Mouse (Mus musculus) kidney, adult 11 months (tissue): ENCODE results near the gene Draxin.
"Not testable (repeated sequence)": the region's sequence is repeated elsewhere in the genome, so short reads cannot be mapped to it uniquely, and the experiment has no call there.

Source experiments
- DNase-seq: peaks from one replicate; pipeline ENCODE4 v3.0.0; 2022

Gene Draxin

DNA sequence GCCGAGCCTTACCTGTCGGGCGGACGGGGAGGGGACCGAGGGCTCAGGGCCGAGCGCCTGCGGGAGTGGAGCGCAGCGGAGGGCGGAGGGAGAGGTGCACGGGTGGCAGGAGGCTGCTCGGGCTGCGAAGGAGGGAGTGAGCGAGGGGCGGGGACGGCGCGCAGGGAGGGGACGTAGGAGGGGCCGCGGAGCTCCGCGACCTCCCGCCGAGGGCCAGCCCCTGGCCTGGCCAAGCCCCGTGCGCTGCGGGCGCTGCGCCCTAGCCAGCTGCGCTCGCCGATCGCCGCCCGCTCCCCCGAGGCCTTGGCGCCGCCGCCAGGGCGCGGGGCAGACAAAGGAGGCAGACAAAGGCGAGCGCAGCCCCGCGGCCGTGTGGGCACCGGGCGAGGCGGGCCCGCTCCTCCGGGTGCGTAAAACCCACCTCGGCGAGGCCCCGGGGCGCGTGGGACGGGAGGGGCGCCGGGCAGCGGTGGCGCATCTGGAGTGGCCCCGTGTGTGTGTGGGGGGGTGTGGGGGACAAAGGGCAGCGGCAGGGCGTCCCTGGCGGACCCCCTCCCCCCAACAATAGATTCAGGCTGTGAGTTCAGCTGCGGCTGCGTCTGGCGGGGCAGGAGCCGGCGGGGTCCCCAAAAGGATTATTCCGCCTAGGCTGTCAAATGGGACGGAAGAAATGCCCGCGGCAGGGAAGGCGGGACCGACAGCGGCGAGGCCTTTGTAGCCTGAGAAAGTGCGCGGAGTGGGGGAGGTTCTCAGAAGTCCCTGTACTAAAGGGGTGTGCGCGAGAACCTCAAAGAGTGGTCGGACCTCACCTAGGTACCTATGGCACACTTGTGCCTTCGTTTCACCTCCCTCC, at the start of gene Draxin:
Gene Draxin (minus strand): TSS at position 138 of the 853 bp plus-strand sequence.
- DNase-seq, result no peak

DNA sequence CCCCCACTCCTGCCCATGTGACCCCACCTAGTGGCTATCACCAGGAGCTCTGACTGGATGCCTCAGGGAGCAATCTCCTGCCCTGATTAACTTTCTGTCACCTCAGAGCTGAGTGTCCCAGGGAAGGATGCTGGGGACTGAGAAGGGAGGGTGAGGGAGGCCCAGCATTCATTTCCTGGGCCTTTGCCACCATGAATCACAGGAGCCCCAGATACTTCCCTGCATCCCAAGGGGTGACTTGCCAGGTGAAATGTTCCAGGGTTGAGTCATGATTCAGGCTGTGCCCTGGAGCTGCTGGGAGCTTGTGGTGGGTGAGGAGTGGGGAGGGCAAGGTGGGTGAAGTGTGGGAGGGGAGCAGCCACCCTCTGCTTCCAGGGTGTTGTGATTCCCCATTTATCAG, 47.2 kb upstream of the Draxin start:
- DNase-seq, result no peak

DNA sequence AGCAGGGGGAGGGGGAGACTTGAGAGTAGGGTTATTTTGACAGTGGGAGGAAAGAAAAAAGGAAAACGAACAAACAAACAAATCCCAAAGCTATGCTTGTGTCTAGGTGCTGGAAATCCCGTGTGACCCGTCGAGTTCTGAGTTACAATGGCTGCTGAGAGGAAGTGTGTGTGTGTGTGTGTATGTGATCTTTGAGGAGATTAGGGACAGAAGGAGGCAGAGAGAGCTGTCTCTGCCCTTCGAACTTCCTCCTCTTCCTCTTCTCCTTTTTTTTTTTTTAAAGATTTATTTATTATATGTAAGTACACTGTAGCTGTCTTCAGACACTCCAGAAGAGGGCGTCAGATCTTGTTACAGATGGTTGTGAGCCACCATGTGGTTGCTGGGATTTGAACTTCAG, 46.1 kb upstream of the Draxin start:
- DNase-seq, result not testable (repeated sequence)

DNA sequence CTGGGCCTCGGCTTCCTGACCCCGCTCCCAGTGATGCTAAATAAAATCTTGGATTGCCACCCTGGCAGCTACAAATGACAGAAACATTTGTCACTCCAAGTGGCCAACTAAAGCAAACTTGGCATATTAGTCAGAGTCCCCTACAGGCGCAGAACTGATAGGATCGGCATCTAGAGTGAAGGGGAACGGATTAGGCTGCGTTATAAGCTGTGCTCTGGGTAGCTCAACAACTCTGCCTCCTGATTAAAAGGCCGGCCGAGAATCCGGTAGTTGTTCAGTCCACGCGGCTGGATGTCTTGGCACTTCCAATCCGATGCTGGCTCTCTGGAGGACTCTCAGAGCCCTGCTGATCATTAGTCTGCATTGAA, 44.0 kb upstream of the Draxin start:
- DNase-seq, result no peak

DNA sequence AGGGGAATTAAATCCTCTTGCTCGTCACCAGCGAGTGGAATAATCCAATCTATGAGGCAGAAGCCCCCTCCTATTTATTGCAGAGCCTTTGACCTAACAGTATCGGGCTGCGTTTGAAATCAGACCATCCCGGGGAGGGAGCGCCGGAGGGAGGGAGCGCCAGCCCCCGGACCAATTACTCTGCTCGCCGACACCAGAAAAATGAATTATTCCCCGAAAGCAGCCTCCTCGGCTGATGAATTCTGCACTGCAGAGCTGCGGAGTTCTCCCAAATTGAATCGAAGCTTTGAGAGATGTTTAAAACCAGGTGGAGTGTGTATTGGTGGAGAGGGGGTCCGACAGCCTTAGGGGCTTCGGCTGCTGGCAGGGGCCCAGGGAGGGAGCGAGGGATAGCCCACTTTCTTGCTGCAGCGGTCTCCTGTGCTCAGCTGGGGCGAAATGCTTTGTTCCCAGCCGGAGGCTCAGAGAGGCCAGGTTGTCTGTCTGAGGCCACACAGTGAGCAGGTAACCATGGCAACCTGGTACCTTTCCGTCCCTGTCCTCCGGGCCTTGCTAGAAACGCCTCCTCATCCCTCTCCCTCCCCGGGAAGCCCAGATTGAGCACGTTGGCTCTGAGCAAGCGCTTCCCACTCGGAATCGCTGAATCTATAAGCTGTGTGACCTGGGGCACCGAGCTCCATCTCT, 43.5 kb upstream of the Draxin start:
- DNase-seq, result no peak

DNA sequence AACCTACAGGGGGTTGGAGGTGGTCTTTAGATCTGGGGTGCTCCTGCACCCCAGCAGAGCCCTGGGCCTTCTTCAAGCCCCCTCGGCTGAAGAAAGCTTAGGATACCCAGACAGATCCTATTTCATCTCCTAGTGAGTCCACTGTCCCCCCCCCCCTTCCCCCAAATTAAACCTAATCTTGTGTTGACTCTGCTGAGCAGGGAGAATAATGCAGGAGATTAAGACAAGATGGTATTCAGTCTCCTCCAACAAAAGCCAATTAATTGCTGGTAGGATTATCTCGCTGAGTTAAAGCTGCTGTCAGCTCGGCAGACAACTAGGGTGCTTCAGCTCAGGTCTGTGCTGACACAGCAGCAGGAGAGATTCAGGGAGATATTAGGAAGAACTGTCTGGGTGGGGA, 40.8 kb upstream of the Draxin start:
- no peak for DNase-seq

DNA sequence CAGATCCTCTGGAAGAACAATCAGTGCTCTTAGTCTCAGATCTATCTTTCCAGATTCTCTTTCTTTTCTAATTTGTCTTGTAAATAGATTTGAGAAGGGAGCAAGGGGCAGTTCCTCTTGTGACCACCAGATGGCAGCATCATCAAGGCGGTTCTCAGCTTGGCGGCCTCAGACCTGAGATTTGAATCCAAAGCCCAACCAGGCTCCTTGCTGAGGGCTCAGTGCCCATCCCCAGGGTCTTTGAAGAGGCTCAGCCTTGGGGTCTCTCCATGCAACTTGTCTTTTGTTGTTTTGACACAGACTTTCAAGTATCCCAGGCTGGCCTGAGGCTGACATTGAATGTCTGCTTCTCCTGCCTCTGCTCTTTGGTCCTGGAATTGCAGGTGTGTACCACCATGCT, 40.3 kb upstream of the Draxin start:
- DNase-seq, result peak; percentile 23

DNA sequence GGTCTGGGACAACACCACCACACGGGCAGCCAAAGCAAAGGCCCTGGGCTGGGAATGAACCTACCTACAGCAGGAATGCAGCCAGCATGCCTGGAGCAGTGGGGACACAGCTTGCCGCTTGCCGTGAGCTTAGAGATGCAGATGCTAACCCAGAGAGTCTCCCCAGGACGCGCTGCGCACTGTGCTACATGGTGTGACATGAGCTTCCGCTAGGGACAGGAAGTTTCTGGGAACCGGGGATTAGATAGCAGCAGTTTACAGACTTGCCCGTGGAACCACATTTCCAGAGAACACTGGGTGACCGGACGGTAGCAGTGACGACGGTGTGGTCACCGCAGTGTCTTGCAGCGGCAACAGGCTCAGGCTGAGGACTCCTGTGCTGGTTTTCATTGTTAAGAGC, 39.1 kb upstream of the Draxin start:
- no peak for DNase-seq

DNA sequence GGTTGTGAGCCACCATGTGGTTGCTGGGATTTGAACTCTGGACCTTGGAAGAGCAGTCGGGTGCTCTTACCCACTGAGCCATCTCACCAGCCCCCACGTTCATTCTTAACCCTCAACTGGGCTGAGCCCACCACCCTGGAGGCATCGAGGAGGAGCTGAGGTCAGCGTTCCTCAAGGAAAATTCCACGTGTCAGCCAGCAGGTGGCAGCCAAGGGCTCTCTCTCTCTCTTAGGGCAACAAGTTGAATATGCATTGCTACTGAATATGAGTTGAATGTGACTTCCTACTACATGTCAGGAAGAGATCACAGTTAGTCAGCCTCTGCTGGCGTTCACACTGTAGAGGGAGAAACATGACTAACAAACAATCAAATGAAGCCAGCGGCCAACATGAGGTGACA, 37.8 kb upstream of the Draxin start:
- no peak for DNase-seq

DNA sequence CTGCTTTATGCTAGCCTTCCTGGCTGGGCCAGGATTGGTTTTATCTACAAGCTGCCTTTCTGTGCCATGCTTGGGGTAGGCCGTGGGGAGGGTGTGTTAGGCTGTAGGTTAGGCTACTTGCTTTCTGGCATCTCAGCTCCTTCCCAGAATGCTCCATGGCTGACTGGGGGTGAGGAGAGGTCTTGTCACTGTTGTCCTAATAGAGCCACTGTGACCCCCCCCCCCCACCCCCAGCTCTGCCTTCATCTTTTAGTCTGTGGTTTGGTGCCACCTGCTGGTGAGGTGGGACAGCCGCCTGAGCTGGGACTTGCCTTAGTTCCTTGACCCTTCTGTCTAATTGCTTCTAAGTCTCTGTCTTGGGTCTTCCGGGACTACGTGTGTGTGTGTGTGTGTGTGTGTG, 36.5 kb upstream of the Draxin start:
- peak; percentile 51 for DNase-seq

DNA sequence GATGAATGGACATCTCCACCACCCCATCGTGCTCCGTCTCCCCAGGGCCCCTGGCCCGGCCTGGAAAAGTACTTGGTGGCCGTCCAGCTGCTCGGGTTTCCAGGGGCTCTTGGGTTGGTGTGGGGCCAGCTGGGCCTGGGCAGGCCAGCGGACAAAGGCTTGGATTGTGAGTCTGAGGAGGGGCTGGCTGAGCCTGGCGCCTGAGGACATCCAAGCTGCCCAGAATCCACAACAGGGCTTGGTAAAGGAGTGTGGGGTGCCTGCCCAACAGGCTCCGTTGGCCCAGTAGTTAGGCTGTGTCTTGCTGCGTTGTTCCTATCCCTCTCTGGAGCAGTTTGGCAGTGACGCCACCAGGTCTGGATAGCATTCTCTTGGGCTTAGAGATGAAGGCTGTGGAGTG, 35.9 kb upstream of the Draxin start:
- no peak for DNase-seq

DNA sequence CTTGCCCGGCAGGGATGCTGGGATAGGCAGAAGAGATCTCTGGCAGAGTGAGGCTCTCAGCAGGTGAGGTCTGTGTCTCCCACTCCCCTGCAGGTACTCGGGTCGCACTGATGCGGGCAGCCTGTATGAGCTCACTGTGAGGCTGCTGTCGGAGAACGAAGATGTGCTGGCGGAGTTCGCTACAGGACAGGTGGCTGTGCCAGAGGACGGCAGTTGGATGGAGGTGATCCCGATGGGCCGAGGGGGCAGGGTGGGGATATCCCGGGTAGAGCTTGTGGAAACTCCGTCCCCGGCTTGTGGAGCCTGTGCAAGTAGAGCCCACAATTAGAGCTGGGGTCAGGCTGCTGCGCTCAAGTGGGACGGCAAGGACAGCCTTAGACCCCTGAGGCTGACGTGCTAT, 35.1 kb upstream of the Draxin start:
- DNase-seq, result no peak

DNA sequence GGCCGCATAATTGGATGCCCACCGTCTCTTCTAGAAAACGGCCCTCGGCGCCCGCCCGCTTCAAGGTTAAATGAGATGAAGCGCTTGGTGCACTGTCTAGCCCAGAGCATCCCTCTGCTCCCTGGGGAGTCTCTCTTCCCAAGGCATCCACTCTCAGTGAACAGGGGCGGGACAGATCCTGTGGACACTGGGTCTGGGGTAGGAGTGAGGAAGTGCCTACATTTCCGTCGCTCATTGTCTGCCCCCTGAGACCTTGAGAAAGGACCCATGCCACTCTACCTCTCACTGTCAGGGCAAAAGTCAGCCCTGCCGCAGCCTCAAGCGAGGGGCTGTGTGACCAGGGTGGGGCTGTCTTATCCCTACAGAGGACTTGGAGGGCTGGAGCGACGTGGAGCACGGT, 34.0 kb upstream of the Draxin start:
- no peak for DNase-seq

DNA sequence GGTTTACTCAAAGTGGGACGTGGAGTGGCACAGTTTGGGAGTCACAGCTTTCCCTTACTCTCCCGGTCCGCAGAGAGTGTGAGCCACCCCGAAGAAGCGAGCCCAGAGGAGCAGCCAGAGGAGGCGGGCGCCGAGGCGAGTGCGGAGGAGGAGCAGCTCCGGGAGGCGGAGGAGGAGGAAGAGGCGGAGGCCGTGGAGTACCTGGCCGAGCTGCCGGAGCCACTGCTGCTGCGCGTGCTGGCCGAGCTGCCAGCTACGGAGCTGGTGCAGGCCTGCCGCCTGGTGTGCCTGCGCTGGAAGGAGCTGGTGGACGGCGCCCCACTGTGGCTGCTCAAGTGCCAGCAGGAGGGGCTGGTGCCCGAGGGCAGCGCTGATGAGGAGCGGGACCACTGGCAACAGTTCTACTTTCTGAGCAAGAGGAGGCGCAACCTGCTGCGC, 33.5 kb upstream of the Draxin start:
- peak; percentile 88 for DNase-seq

DNA sequence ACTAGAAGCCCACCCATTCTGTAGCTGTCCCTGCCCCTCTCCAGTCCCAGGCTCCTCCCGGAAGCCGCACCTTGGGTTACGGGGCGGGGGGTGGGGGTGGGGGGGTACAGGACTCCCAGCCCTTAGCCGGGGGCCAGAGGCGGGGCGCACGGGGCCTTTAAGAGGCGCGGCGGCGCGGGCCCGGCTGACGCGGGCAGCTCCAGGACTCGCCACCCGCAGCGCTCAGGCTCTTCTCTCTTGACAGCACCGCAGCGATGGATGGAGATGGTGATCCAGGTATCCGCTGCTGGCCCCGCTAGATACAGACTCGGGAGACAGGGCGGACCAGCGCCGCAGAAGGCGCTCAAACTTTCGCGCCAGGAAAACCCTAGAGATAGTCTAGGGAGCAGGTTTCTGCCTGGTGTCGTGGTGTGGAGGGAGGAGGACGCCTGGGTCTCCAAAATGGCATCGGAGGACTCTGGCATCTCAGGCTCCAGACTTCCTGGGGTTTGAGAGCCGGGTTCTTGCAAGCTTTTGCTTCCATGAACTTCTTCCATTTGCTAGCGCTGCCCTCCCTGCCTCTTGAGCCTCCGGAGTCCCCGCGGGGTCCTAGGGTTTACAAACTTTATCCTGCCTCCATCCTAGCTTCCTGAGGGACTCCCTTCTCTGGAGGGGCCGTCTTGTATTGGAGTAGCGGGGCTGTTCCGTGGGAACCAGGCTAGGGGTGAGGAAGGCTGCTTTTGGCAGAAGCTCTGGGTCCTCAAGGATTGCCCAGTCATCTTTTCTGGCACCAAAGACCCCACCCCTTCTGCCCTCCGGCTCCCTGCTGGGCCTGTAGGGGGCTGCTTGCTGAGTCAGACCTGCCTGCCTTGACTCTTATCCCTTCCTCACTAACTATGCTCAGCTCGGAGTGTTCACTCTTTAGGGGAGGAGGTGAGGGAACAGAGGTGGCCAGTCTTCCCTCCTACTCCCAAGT, 30.2 kb upstream of the Draxin start, which contains the start of the genes Fbxo44 and Fbxo2:
Gene Fbxo44 (minus strand): TSS at position 47 of the 955 bp plus-strand sequence.
Gene Fbxo2 (plus strand): TSS at position 186 of the 955 bp plus-strand sequence.
- no peak for DNase-seq

DNA sequence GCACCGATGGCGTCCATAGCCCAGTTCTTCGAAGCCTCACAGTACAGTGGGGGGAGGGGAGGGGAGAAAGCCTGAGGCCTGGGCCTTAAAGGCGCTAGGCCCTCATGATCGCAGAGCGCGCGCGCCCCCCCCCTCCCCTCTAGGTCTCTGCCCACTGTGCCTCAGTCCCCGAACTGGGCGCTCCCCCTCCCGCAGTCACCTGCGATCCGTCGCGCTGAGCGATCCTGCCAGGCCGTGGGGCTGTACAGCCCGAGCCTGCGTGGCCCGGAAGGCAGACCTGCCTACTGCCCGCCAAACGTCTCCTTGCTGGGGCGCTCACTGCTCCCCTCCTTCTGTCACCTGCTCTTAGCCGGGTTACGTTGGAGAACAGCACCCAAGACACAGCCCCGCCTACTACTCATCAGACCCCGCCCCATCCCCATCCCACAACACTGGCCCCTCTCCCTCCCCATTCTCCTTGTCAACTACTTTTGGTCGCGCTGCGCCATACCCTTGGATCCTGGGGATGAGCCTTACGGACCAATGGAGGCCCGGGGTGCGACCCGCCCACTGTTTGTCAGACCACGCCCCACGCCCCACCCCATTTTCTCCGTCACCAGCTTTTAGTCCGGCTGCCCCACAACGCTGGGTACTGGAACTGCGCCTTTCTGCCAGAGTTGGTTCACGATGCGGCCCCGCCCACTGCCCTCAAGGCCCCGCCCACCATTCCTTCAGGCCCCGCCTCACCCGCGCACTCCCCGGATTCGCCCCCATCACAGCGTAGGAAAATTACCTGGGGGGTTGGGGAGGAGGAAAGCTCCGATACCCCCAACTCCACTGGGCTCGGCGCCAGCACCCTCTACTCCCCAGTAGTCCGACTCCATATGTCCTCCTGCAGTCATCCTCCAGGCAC, 29.3 kb upstream of the Draxin start:
- DNase-seq, result peak; percentile 97

DNA sequence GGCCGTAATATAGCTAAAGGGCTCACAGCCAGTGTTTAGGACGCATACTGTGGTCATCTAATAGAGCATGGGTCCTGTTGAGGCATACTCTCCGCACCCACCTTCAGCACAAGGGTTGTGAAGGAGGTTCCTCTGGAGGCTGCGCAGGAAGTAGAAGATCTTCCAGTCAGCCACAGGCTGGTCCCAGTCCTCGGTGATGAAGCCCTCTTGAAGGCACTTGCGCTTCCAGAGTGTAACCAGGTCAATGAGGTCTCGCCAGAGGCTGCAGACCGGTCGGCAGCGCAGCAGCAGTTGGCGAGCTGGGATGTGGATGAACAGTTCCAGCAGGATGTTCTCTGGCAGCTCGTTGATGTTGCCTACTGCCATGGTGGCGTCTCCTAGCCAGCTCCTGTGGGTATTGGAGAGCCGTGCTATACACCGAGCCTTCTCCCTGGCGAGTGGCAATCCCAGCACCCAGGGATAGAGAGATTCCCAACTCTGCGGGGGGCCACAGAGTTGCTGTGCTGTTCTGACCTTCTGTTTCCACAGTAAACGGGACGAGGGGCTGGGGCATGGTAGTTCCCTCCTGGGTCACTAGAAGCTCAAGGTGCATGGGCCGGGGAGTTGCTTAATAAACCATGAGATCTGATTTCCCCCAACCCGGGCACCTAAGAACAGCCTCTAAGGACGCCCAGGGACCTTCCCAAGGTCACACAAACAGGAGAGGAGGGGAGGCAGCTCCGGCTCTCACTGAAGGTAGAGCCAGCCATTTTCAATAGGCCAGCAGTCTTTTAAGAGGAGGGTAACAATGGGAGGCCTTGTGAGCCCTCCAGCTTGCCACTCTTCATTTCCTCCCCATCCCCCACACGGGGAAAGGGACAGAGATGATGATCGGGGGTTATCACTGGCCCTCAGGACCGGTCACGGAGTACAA, 28.2 kb upstream of the Draxin start:
- peak; percentile 45 for DNase-seq

DNA sequence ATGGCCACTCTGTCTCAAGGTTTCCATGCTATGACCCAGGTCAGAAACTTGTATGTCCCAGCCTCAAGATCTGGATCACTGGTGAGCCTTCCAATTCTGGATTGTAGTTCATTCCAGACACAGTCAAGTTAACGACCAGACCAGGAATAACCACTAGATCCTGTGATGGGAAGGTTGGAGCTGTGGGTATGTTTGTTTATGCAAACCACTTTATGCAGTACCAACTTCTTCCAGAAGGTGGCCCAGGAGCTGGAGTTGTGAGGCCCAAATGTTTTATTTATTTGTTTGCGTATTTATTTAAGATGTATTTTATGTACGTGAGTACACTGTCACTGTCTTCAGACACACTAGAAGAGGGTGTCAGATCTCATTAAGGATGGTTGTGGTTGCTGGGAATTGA, 24.5 kb upstream of the Draxin start:
- peak; percentile 12 for DNase-seq

DNA sequence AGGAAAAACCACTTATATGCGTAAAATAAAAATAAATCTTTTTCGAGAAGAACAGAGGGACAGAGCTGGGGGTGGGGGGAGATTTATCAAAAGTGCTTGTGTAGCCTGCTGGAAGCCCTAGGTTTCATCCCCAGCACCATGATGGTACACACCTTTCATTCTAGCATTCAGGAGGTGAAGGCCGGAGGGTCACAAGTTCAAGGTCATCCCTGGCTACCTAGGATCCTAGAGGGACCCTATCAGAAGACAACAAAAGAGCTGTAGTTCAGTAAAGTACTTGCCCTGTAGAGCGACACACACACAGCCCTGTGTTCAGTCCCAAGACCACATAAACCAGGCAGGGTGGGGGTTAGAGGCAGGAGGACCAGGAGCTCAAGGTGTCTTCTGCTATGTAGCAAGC, 23.5 kb upstream of the Draxin start:
- peak; percentile 6 for DNase-seq

DNA sequence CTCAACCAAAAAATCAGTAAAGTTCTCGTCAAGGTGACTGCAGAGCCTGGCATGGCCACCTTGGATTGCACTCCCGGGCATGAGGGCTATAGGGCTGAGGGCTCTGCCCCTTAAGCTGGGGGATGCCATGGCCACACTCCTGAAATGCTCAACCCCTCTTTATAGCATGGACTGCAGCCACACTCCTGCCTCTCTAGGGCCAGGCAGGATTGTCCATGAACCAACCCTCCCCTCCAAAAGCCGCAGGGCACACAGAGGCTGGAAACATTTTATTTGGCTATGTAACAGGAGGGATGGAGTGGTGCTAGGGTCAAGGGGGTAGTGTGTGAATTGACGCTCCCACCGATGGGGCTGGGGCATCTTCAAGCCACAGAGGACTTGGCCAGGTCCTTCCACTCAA, 22.0 kb upstream of the Draxin start:
- peak; percentile 21 for DNase-seq
